Mouse (Mus musculus): ENCODE results near the gene Ppp1r12a. TPM values are rescaled to one million over a fixed set of nuclear protein-coding genes. Genes with fewer than 3 reads are reported as not detected.

Ppp1r12a gene
- polyA plus RNA-seq, 1 experiment from 2014 or later = 74.0 TPM

DNA sequence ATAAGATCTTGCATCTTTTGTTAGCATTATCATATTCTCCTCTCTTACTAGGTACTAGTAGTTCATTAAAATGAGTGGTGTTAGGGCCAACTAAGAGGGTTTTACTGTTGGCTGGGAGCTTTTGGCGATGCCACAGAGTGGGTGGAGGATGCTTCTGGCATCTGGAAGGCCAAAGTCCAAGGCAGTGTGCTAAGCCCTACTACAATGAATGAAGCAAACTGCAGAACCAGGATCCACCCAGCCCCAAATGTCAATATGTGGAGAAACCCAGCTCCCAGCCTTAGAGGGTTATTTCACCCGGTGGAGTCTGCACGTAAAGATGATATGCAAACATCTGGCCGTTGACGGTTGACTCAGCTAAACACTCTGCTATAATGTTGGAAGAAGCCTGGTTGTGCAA lies 167.8 kb downstream of the Ppp1r12a start:
- Histone ChIP-seq H3K9ac (ENCODE audit: low read depth, low read length) (no peak overlapping the region), H3K4me1 (replicated peaks; ENCODE audit: insufficient read depth, low read length) (peaks cover 4% of the 10 kb centered on the region; the same call in 1 of the 2 replicates), H3K4me2 (ENCODE audit: low read length) (no peak overlapping the region), H3K9me3 (replicated peaks; ENCODE audit: low read length) (0 out of 2 replicates have a peak, but pooled peaks cover 1% of the 10 kb centered on the region), H3K36me3 (ENCODE audit: insufficient read depth, low read length) (no peaks in the 10 kb centered on the region), H3K27me3 (ENCODE audit: insufficient read depth, low read length) (no peaks in the 10 kb centered on the region), H3K4me3 (replicated peaks; ENCODE audit: low read depth, low read length) (no peak overlapping the region), H3K27ac (no peak overlapping the region)
- 77% methylated on average over 5 of the region's 5 CpGs for WGBS
- TF ChIP-seq CTCF (IDR thresholded peaks at IDR 0.05; ENCODE audit: low read depth) = no peak
- ATAC-seq (replicated peaks; ENCODE audit: low FRiP score, low read depth) (no peak), DNase-seq (ENCODE audit: low spot score) (no peak)

DNA sequence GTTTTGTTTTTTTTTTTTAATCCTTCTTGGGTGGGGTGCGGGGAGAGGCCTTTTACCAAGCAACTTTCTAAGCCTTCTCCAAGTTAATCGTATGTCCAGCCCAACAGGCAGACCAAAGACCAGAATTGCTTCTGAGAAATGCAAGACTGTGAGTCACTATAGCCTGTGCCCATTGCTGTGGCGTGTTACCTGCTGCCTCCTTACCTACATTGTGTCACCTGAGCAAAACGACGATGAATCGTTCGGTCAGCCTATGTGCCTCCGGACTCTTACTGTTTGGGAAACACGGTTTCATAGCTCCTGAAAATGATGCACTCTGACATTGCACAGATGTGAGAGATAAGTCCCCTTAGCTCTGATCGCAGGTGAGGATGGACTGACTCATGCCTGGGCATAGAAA lies 169.0 kb downstream of the Ppp1r12a start:
- no peaks in the 10 kb centered on the region for H3K36me3 ChIP-seq (ENCODE audit: insufficient read depth, low read length)
- H3K4me2 ChIP-seq (ENCODE audit: low read length) = peak overlapping the region; percentile 76
- no peaks in the 10 kb centered on the region for H3K9me3 ChIP-seq (replicated peaks; ENCODE audit: low read length)
- peaks cover 10% of the 10 kb centered on the region; the same call in 1 of the 2 replicates for H3K4me1 ChIP-seq (replicated peaks; ENCODE audit: insufficient read depth, low read length)
- no peaks in the 10 kb centered on the region for H3K27me3 ChIP-seq (ENCODE audit: insufficient read depth, low read length)
- no peak overlapping the region for H3K9ac ChIP-seq (ENCODE audit: low read depth, low read length)
- DNase-seq (ENCODE audit: low spot score) (no peak), ATAC-seq (replicated peaks; ENCODE audit: low FRiP score, low read depth) (no peak)
- H3K27ac ChIP-seq = no peak overlapping the region
- peak overlapping the region; percentile 90 for H3K4me3 ChIP-seq (replicated peaks; ENCODE audit: low read depth, low read length)
- 11% methylated on average over 10 of the region's 10 CpGs for WGBS
- no peak for TF ChIP-seq CTCF (IDR thresholded peaks at IDR 0.05; ENCODE audit: low read depth)

DNA sequence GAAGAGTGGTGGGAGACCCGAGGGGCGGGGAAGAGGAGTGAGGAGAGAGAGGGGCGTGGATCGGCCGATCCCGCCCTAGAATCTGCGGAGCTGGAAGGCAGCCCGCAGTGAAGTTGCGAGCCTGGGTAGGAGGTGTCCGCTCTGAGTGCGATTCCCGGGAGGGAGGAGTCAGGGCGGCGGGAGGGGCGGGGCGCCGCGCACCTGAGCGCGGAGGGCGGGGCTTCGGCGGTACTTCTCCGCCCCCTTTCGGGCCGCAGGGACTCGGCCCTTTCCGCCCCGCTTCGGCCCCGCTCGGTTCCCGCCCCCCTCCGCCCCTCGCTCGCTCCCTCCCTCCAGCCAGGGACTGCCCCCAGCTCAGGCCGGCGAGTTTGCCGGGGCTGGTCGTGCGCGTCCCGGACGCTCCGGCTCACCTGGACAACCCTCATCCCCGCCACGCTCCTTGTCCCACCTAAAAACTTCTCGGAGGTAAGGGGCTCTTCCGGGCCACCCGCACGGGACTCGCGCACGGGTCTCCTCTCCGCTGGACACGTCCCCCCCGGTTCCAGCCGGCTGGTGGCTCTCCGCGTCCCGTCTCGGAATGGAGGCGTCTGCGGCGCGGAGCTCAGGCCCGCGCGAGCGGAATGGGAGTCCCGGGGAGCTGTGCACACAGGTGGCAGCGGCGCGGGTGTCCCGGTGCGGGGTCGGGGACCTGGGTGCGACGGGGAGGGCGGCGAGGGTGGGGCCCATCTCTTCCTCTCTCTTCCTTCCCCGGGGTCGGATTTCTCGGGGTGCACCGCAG lies 170.0 kb downstream of the Ppp1r12a start, which contains the start of gene Pawr:
Pawr (plus strand) TSS at position 338 of the 778 bp plus-strand sequence.
- Histone ChIP-seq H3K27ac (peak within 1 kb of the TSS; percentile 96), H3K4me1 (replicated peaks; ENCODE audit: insufficient read depth, low read length) (peaks cover 10% of the 10 kb centered on the region; the same call in 1 of the 2 replicates), H3K9ac (ENCODE audit: low read depth, low read length) (peak within 1 kb of the TSS; percentile 88), H3K4me3 (replicated peaks; ENCODE audit: low read depth, low read length) (peak within 1 kb of the TSS; percentile 90), H3K9me3 (replicated peaks; ENCODE audit: low read length) (no peaks in the 10 kb centered on the region), H3K36me3 (ENCODE audit: insufficient read depth, low read length) (no peaks in the 10 kb centered on the region), H3K4me2 (ENCODE audit: low read length) (peak within 1 kb of the TSS; percentile 76), H3K27me3 (ENCODE audit: insufficient read depth, low read length) (no peaks in the 10 kb centered on the region)
- ATAC-seq (replicated peaks; ENCODE audit: low FRiP score, low read depth) (peak; percentile 96), DNase-seq (ENCODE audit: low spot score) (peak; percentile 91)
- TF ChIP-seq CTCF (IDR thresholded peaks at IDR 0.05; ENCODE audit: low read depth) = no peak
- 0% methylated on average over 60 of the region's 85 CpGs for WGBS

DNA sequence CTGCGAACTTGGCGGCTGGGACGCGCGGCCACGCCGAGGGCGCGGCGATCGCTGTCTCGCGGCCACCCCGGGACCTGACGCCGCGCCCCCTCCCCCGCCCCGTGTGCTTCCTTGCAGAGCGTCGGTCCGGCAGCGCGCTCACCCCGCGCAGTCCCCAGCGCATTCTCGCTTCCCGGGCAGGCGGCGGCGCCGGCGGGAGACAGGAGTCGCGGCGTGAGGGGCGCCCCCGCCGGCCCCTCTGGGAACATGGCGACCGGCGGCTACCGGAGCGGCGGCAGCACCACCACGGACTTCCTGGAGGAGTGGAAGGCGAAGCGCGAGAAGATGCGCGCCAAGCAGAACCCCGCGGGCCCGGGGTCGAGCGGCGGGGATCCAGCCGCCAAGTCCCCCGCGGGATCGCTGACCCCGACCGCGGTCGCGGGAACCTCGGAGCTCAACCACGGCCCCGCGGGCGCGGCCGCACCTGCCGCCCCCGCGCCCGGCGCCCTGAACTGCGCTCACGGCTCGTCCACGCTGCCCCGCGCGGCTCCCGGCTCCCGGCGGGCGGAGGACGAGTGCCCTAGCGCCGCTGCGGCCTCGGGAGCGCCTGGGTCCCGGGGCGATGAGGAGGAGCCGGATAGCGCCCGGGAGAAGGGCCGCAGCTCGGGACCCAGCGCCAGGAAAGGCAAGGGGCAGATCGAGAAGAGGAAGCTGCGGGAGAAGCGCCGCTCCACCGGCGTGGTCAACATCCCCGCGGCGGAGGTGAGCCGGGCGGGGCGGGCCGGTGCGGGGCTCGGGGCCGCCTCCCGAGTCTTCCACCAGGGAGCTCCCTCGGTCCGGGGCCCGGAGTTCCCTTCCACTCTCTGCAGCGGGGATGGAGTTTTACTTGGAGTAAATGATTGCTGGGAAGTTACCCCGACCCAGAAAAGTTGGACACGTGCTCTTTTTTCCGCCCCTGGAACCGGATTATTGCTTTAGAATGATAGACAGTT lies 170.9 kb downstream of the Ppp1r12a start:
- Histone ChIP-seq H3K27me3 (ENCODE audit: insufficient read depth, low read length) (no peaks in the 10 kb centered on the region), H3K9ac (ENCODE audit: low read depth, low read length) (peak overlapping the region; percentile 88), H3K27ac (peak overlapping the region; percentile 96), H3K4me3 (replicated peaks; ENCODE audit: low read depth, low read length) (peak overlapping the region; percentile 90), H3K4me2 (ENCODE audit: low read length) (peak overlapping the region; percentile 76), H3K4me1 (replicated peaks; ENCODE audit: insufficient read depth, low read length) (peaks cover 12% of the 10 kb centered on the region; the same call in 1 of the 2 replicates), H3K9me3 (replicated peaks; ENCODE audit: low read length) (no peaks in the 10 kb centered on the region), H3K36me3 (ENCODE audit: insufficient read depth, low read length) (no peaks in the 10 kb centered on the region)
- ATAC-seq (replicated peaks; ENCODE audit: low FRiP score, low read depth) (peak; percentile 65), DNase-seq (ENCODE audit: low spot score) (peak; percentile 82)
- under 1% methylated on average over 74 of the region's 129 CpGs for WGBS
- TF ChIP-seq CTCF (IDR thresholded peaks at IDR 0.05; ENCODE audit: low read depth) = peak; percentile 60

DNA sequence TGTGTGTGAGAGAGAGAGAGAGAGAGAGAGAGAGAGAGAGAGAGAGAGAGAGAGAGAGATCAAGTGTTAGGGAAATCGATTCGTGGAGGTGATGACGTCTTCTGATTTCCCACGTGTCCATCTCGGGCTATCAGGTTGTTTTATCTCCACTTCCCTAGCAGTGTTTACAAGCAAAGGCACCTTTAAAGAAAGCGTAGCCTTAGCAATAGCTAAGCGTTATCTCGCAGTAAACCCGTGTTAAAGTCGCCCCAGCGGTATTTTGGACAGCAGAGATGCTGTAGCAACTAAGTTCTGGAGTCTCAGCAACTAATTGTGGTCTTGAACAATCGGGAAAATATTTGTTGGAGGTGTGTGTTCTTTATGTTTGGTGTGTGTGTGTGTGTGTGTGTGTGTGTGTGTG lies 171.6 kb downstream of the Ppp1r12a start:
- Histone ChIP-seq H3K4me2 (ENCODE audit: low read length) (peak overlapping the region; percentile 76), H3K9ac (ENCODE audit: low read depth, low read length) (peak overlapping the region; percentile 88; the same call in 1 of the 2 replicates), H3K9me3 (replicated peaks; ENCODE audit: low read length) (no peaks in the 10 kb centered on the region), H3K4me3 (replicated peaks; ENCODE audit: low read depth, low read length) (peak overlapping the region; percentile 90), H3K4me1 (replicated peaks; ENCODE audit: insufficient read depth, low read length) (peaks cover 12% of the 10 kb centered on the region; the same call in 1 of the 2 replicates), H3K27ac (peak overlapping the region; percentile 96; the same call in 1 of the 2 replicates), H3K36me3 (ENCODE audit: insufficient read depth, low read length) (no peaks in the 10 kb centered on the region), H3K27me3 (ENCODE audit: insufficient read depth, low read length) (no peaks in the 10 kb centered on the region)
- no peak for TF ChIP-seq CTCF (IDR thresholded peaks at IDR 0.05; ENCODE audit: low read depth)
- DNase-seq (ENCODE audit: low spot score) = peak; percentile 35
- ATAC-seq (replicated peaks; ENCODE audit: low FRiP score, low read depth) = no peak
- WGBS = 6% methylated on average over 12 of the region's 12 CpGs

Other genes starting within 250 kb of the Ppp1r12a start
- gene Pawr, start 169.9 kb downstream of the Ppp1r12a start, polyA plus RNA-seq (2015; fragmentation: Nextera tagmentation; extraction: Ambion mirVana) = 21.0 and 28.5 TPM in 2 replicates